Mouse (Mus musculus): ENCODE data around the gene Gnb1. TPM values are rescaled to one million over a fixed set of nuclear protein-coding genes. Genes with fewer than 3 reads are reported as not detected.

Gnb1 gene
- total RNA-seq, 2 experiments from 2014 or later: 48.8 to 75.8 TPM

DNA sequence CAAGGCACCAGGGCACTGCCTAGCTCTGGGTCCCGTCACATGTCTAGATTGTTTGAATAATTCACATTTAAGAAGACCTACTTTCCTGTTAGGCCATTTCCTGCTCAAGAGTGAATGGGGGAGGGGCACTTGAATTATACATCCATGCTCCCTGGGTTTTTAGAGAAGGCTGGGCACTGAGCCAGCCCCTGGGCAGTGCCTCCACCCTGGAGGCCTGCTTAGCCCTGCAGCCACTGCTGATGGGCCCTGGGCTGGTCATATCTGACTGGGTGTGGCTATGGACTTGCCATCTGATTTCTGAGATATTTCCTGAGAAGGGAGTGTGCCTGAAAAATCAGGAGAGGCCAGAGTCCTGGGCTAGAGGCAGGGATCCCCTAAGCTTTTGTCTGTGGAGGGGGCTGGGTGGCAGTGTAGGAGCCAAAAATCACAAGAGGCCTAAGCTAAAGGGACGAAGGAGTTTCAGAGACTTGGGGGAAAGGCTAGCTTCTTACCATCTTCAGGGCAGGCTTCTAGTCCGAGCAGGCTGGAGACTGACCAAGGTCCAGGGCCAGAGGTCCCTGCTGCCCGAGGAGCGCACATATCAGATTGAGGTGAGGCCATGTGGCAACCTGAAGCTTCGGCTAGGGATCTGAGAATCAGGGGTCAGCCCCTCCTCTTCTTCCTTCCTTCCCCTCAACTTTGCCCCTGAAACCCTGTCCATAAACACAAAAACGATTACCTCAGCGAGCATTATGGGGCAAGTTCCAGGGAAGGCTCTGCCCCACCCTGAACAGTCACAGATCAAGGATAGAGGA is 2.7 kb upstream of the Gnb1 start:
- intact Hi-C loops (cut with DNase I): no loop called here
- H3K27ac ChIP-seq: peak overlapping the region; percentile 95
- peak; percentile 64 for DNase-seq
- TF ChIP-seq CTCF (IDR thresholded peaks at IDR 0.05): no peak
- H3K4me3 ChIP-seq: peak overlapping the region; percentile 2; the same call in 1 of the 2 replicates

DNA sequence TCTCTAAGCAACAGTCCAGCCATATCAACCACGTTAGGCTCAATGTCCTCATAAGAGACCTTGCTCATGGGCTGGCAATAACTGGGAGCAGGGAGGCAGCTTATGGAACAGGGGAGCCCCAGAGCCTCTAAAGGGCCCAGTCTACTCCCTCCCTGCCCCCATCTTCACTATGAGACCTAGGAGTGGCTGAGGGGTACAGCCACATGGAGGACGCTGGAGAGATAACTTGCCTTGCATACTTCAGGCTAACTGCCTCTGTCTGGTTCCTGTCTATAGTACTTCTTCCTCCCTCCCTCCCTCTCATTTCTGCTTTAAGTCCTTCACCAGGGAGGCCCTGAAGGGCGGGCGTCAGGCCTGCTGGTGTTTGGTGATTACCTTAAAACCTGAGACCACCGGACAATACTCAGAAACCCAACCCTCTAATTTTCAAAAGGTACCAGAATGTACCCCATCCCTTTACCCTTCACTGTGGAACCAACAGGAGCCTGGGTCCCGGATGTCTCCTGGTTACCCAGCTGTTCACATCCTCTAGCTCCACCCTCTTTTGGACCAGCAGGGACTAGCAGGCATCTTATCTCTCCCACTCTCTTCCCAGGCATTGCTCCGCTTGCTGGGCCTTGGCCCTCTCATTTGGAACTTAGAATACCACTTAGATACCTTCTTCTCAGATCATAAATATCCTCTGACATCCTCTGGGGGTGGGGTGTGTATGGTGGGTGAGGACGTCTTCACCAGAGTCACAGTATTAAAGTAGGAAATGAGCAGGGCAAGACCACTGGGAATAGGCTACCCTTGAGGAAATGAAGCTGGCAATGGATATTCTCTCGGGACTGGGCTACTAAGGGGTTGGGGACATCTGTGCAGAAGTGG is 1.8 kb upstream of the Gnb1 start:
- TF ChIP-seq CTCF (IDR thresholded peaks at IDR 0.05): no peak
- Histone ChIP-seq H3K4me3 (no peak overlapping the region; the same call in 1 of the 2 replicates), H3K27ac (peak overlapping the region; percentile 95)
- intact Hi-C loops (cut with DNase I): no loop called here
- DNase-seq: no peak

DNA sequence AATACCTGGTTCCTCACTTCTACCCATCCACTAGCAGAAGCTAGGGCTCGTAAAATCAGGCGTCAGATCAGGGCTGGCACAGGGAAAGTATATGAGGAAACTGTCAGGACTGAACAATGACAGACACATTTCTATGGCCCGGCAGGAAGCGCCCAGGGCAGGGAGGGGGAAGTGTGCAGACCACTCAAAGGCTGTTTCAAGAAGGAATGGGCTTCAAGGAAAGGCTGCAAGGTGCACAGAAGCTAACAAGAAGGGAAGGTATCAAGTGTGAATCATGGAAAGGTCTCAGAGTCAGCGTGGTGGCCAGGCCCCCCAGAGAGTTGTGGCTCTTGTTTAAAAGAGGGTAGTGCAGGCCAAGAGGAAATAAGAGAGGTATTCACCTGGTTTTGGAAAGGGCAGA is 705 bp upstream of the Gnb1 start:
- H3K4me3 ChIP-seq: peak overlapping the region; percentile 91
- DNase-seq: no peak
- TF ChIP-seq CTCF (IDR thresholded peaks at IDR 0.05): no peak
- intact Hi-C loops (cut with DNase I): no loop called here
- peak overlapping the region; percentile 95 for H3K27ac ChIP-seq

DNA sequence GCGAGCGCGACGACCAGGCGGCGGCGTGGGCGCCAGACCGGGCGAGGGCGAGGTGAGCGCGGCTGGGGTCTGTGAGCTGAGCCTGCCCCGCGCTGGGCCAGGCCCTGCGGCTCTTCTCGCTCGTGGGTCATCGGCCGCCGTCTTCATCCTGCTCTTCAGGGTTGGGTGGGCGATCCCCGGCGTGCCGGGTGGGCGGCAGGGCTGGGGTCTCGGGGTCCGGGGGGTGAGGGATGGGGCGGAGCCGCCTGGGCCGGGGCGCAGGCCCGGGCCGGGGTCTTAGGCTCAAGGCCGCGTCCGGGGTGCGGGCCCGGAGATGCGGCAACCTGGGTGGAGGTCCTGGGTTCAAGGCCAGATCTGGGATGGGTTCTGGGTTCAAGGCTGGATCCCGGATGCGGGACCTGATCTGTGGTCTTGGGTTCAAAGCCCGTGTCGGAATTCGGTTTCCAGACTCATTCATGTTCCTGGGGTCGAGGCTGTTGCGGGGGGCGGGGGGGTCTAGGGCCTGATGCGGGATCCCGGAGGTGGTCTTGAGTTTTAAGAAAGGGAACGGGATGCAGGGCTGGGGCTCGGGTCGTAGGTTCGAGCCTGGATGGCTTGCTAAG is 469 bp downstream of the Gnb1 start:
- peak overlapping the region; percentile 91 for H3K4me3 ChIP-seq
- no peak for TF ChIP-seq CTCF (IDR thresholded peaks at IDR 0.05)
- peak overlapping the region; percentile 95 for H3K27ac ChIP-seq
- DNase-seq: no peak
- intact Hi-C loops (cut with DNase I): loop anchor here (2.0 kb wide), 1 partner anchor 69 kb away; no protein-coding TSS in a partner anchor

DNA sequence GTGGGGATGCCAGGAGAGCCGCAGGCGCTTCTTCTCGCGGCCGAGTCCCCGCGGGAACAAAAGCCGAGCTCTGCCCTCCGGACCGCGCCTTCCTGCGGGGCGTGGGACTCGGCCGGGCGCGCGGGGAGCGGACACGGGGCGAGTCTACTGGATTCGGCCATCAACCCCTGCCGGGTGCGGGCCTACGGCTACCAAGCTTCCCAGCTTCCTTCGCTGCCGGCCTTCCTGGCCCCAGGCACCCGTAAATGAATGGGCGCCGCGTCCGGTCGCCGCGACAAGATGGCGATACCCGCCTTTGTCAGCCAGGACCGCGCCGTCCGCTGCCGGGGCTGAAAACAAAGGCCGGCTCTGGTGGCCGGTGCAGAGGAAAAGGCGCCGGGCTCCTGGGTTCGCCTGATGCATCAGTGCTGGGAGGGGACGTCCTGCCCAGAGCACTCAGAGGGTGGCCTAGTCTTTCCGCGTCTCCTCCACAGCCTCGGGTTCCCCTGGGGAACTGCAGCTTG is 1.0 kb downstream of the Gnb1 start:
- Histone ChIP-seq H3K27ac (peak overlapping the region; percentile 95), H3K4me3 (peak overlapping the region; percentile 91)
- no peak for TF ChIP-seq CTCF (IDR thresholded peaks at IDR 0.05)
- DNase-seq: peak; percentile 71
- intact Hi-C loops (cut with DNase I): loop anchor here (2.0 kb wide), 1 partner anchor 69 kb away; no protein-coding TSS in a partner anchor

DNA sequence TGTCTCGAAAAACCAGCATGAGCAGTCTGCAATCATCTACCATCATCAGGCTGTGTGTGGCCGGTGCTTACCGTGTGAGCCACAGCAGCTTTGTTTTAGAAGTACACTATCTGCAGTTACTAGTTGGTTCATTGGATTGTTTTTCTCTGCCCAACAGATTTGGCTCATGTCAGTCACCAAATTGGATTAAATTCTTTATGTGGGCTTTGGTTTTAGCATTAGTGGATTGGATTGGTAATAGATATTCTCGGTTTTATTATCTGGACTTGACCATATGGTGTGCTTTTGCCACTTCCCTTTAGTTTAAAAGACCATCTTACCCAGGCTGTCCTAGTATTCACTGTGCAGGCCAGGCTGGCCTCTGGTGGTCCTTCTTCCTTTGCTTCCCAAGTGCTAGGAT is 3.7 kb downstream of the Gnb1 start:
- H3K27ac ChIP-seq: no peak overlapping the region
- no peak for TF ChIP-seq CTCF (IDR thresholded peaks at IDR 0.05)
- intact Hi-C loops (cut with DNase I): no loop called here
- DNase-seq: no peak
- H3K4me3 ChIP-seq: no peak overlapping the region

DNA sequence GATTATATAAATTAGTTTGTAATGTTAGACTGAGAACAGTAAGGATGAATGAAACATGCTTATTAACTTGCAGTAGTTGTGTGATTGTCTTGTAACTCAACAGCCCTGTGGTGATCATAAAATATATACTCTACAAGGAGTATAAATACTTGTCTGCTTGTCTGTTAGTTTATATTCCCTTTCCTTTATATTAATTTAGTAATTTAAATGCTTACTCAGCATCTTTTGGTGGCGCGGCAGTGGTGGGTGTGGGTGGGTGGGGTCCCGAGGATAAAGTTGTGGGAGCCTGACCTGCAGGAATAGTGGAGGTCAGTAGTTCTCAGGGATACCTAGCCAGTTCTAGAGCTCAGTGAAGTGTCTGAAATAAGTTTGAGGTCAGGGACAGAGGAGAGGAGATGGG is 6.8 kb downstream of the Gnb1 start:
- no peak for TF ChIP-seq CTCF (IDR thresholded peaks at IDR 0.05)
- no peak overlapping the region for H3K27ac ChIP-seq
- no peak for DNase-seq
- H3K4me3 ChIP-seq: no peak overlapping the region
- intact Hi-C loops (cut with DNase I): loop anchor here (2.0 kb wide), 1 partner anchor 19 kb away; no protein-coding TSS in a partner anchor

DNA sequence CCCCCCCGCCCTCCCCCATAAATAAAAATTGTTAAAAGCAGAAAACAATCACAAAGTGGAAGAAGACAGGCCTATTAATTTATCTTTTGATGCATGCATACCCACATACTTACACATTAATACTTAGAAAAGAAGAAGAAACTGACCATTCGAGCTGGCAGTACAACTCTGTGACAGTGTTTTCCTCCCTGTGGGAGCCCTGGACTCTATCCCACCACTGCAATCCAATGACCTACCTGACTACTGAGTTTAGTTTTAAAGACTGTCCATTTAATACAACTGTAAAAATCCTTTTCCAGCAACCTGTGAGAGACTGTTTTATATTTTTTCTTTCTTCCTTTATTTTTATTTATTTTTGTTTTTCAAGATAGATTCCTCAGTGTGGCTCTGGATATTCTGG is 10.0 kb downstream of the Gnb1 start:
- no peak overlapping the region for H3K4me3 ChIP-seq
- H3K27ac ChIP-seq: no peak overlapping the region
- TF ChIP-seq CTCF (IDR thresholded peaks at IDR 0.05): no peak
- no peak for DNase-seq
- intact Hi-C loops (cut with DNase I): no loop called here

DNA sequence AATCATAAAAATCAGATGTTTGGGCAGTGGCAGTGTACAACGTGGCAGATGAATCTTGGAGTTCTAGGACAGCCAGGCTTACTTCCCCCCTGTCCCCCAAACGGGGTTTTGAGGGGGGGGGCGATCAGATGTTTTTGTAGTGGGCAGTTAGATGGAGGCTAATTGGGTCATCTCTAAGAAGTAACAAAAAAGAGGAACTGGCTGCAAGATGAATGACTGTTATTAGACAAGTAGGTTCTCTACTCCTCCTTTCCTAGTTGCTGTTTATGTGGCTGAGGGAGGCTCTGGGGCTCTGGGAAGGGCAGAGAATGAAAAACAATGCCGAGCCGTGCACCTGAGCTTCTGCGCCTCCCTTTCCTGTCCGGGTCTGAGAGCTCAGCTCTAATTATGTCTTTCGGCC is 13.9 kb downstream of the Gnb1 start:
- no peak for DNase-seq
- TF ChIP-seq CTCF (IDR thresholded peaks at IDR 0.05): no peak
- intact Hi-C loops (cut with DNase I): no loop called here
- Histone ChIP-seq H3K4me3 (0 out of 2 replicates have a peak overlapping the region, but pooled peaks have one; percentile 18), H3K27ac (0 out of 2 replicates have a peak overlapping the region, but pooled peaks have one; percentile 7)

DNA sequence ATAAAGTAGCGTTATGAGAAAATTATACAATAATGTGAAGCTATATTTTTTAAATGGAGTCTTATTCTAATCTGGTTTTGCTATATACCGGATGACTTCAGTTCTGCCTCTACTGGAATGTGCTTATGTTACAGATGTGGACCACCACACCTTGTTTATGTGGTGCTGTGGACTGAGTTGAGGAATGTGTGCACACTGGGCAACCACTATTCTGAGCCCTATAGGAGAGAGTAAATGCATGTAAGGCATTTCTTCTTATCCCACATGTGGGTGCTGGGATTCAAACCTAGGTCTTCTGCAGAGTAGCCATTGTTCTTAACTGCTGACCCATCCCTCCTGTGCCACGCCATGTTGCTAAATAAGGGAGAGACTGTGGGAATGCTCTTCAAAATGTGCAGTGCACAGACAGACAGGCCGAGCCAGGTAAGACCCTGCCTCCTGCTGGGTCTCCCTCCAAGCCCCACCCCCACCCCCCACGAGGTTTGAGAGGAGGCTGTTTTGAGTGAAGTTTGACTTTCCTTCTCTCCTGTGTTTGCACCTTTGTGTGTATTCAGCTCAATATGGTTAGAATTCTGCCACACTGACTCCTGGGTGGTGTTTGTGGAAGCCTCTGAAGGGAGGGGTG is 14.6 kb downstream of the Gnb1 start:
- H3K27ac ChIP-seq: no peak overlapping the region
- intact Hi-C loops (cut with DNase I): no loop called here
- DNase-seq: no peak
- no peak overlapping the region for H3K4me3 ChIP-seq
- TF ChIP-seq CTCF (IDR thresholded peaks at IDR 0.05): no peak

DNA sequence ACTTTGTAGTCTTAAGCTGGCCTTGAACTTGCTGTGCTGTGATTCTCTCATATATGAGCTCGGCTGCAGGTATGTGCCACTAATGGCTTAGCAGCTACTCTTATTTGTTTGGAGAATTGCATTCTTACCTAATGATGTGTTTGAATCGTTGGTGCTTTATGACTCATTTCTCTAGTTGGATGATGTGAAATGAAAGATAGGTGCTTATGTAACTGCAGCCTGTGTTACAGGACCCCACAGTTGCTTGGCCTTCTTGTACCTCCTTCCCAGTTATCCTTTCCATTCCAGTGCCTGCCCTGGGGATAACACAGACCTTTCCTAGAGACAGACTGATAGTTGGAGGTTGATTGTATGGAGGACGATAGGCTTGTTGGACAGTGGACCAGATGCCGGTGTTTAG is 17.5 kb downstream of the Gnb1 start:
- TF ChIP-seq CTCF (IDR thresholded peaks at IDR 0.05): no peak
- no peak overlapping the region for H3K4me3 ChIP-seq
- DNase-seq: no peak
- intact Hi-C loops (cut with DNase I): no loop called here
- H3K27ac ChIP-seq: no peak overlapping the region

DNA sequence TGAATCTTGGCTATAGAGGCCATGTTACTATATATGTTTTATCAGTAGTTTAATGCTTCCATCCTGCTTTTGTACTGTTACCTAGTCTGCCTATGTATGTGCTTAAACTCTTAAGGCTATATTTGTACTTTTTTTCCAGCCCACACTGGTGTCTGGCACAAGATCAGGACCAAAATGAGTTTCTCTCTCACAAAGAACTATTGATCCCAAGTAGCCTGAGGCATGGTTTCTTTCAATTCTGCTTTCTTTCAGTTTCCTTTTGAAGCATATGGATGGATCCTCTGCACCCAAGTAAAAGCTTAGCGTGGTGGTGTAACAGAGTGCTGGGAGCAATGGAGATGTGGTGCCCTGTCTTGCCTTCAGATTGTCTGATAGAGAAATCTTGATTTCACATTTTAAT is 19.8 kb downstream of the Gnb1 start:
- intact Hi-C loops (cut with DNase I): no loop called here

More for the DNA sequence above, 19.8 kb downstream of the Gnb1 start:
- no peak for DNase-seq
- Histone ChIP-seq H3K4me3 (no peak overlapping the region), H3K27ac (no peak overlapping the region)
- no peak for TF ChIP-seq CTCF (IDR thresholded peaks at IDR 0.05)

Measured in gastrocnemius, adult 2 months (tissue).